In genomic region chr19:4190831-4191334, GRCm38 (mm10) we compare ENCODE assay signal across 8 mouse cellular contexts. TPM values are rescaled to one million over a fixed set of nuclear protein-coding genes. Genes with fewer than 3 reads are reported as not detected.
DNase-seq lines count a peak whose midpoint lies in the region; ATAC-seq lines count a peak whose summit lies in the region.

Tbc1d10c (minus strand) TSS chr19:4191284.

- DNase-seq in heart, adult 18-20 months, result peak in 1 of 2 experiments; percentile 69
- DNase-seq in heart, postnatal 36 days, result no peak
- DNase-seq in lung, postnatal 36 days, result peak; percentile 70
- peak; percentile 76 to 85 for DNase-seq in spleen, postnatal 4 days (ENCODE audit: low spot score in 2 of 2)
- DNase-seq in testis, postnatal 10 days (ENCODE audit: low spot score), result no peak
- DNase-seq in c-Kit-positive CD71-positive TER-119-positive erythroid progenitor cells, embryonic 14.5 days (ENCODE audit: low spot score), result no peak

- H3K4me1 ChIP-seq in embryonic facial prominence, embryonic 13.5 days, result peaks cover 29% of the 10 kb centered on the region
- H3K4me1 ChIP-seq in intestine, embryonic 16.5 days (ENCODE audit: control insufficient read depth, insufficient read depth, low read length), result peaks cover 32% of the 10 kb centered on the region

- 60% methylated on average over 4 of the region's 4 CpGs for WGBS in embryonic facial prominence, embryonic 13.5 days
- WGBS in intestine, embryonic 16.5 days, result 38% methylated on average over 4 of the region's 4 CpGs

- H3K9ac ChIP-seq in embryonic facial prominence, embryonic 13.5 days, result peak within 1 kb of the TSS; percentile 99
- H3K9ac ChIP-seq in intestine, embryonic 16.5 days (ENCODE audit: low read depth, low read length), result peak within 1 kb of the TSS; percentile 99

- H3K36me3 ChIP-seq in embryonic facial prominence, embryonic 13.5 days, result peaks cover 28% of the 10 kb centered on the region
- peaks cover 17% of the 10 kb centered on the region; the same call in 1 of the 2 replicates for H3K36me3 ChIP-seq in intestine, embryonic 16.5 days (ENCODE audit: control insufficient read depth, insufficient read depth, low read length)

- no peaks in the 10 kb centered on the region for H3K27me3 ChIP-seq in embryonic facial prominence, embryonic 13.5 days
- no peaks in the 10 kb centered on the region for H3K27me3 ChIP-seq in intestine, embryonic 16.5 days (replicated peaks; ENCODE audit: control insufficient read depth, insufficient read depth, low read length)

- H3K9me3 ChIP-seq in embryonic facial prominence, embryonic 13.5 days, result no peaks in the 10 kb centered on the region
- H3K9me3 ChIP-seq in intestine, embryonic 16.5 days (ENCODE audit: control insufficient read depth, low read length), result no peaks in the 10 kb centered on the region

- no peak for ATAC-seq in embryonic facial prominence, embryonic 13.5 days (ENCODE audit: insufficient number of reproducible peaks, insufficient read depth, low FRiP score, low TSS enrichment, low read depth)
- no peak for ATAC-seq in intestine, embryonic 16.5 days

- peak within 1 kb of the TSS; percentile 93 for H3K27ac ChIP-seq in embryonic facial prominence, embryonic 13.5 days
- H3K27ac ChIP-seq in intestine, embryonic 16.5 days (ENCODE audit: low read length), result peak within 1 kb of the TSS; percentile 97

- H3K4me3 ChIP-seq in embryonic facial prominence, embryonic 13.5 days, result peak within 1 kb of the TSS; percentile 89
- H3K4me3 ChIP-seq in intestine, embryonic 16.5 days (ENCODE audit: low read length), result peak within 1 kb of the TSS; percentile 95

- peak within 1 kb of the TSS; percentile 95 for H3K4me2 ChIP-seq in embryonic facial prominence, embryonic 13.5 days
- H3K4me2 ChIP-seq in intestine, embryonic 16.5 days (ENCODE audit: low read depth, low read length), result peak within 1 kb of the TSS; percentile 74

- intact Hi-C loops in heart, postnatal 36 days (cut with DNase I), result loop anchor here (1.0 kb wide), 1 partner anchor 22 kb away; no protein-coding TSS in a partner anchor

RNA-seq across cellular contexts. Expression of gene Tbc1d10c, which starts in this region (rescaled TPM):
- 10 to 100 TPM; 12.0 to 20.2 TPM for total RNA-seq in heart, adult 18-20 months (2021)
- total RNA-seq in heart, postnatal 36 days (2021), result 10 to 100 TPM in 1 of 2 experiments, 1 to 10 TPM in 1; 6.6 to 11.1 TPM
- polyA plus RNA-seq in embryonic facial prominence, embryonic 13.5 days (2015; fragmentation: Nextera tagmentation; extraction: Ambion mirVana), result 1.8 and 3.1 TPM in 2 replicates
- polyA plus RNA-seq in intestine, embryonic 16.5 days (2015; fragmentation: Nextera tagmentation; extraction: Ambion mirVana), result 3.6 and 4.0 TPM in 2 replicates

Comparison
In these comparisons a context has a peak if more than half of its experiments do, and no peak if none do; other contexts are left out.
1. DNase-seq: peak in lung, postnatal 36 days (single experiment) and spleen, postnatal 4 days (2 of 2); none in heart, postnatal 36 days (0 of 2), testis, postnatal 10 days (single experiment) and c-Kit-positive CD71-positive TER-119-positive erythroid progenitor cells, embryonic 14.5 days (single experiment).